Mouse (Mus musculus) cerebellum, adult 2 months (tissue): ENCODE data around the gene Trmt1l.

Source experiments
- CTCF ChIP-seq: fragments of 200-500 bp; IDR thresholded peaks from 2 replicates; pipeline ENCODE4 v1.5.1; 2011; ENCODE audit warnings: low read depth, mild to moderate bottlenecking, control low read depth, low read length, moderate library complexity, borderline replicate concordance; ENCODE audit not compliant: insufficient read depth
- POLR2A ChIP-seq: fragments of 200-500 bp; IDR thresholded peaks from 2 replicates; pipeline ENCODE4 v1.6.1; 2011; ENCODE audit warnings: low read length, control low read depth, borderline replicate concordance; ENCODE audit not compliant: insufficient read depth

- no peak for TF ChIP-seq POLR2A
- no peak for TF ChIP-seq CTCF
Observed at GRCm38 (mm10) chr1:151450851-151451250, 22.5 kb downstream of the Trmt1l start.
